9 mouse cellular contexts compared by ENCODE assay signal in the genomic region with DNA sequence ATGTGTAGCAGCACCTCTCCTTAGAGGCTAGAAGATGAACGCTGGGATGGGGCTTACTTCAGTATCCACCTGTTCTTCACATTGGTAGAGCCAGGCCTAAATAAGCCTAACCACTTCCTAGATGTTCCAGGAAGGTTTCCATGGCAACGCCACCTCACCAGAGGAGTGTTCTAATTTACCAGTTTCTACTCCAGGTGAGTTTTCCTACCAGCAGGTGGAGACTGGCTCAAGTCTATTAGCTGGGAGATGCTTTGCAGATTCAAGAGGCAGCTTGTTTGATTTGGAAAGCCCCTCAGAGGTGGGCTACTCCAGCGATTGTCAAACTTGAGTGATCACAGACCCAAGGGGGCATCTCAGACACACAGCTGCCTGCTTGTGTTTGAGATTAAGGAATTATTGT.
DNase-seq lines count a peak whose midpoint lies in the region; ATAC-seq and TF ChIP-seq lines count a peak whose summit lies in the region.
"Had no signal": no experiment of that assay in that cellular context is flagged by ENCODE, and none has a peak within 500 bp of the region (broad histone marks: within the 10 kb centered on the region; RNA-seq: fewer than 3 reads in every experiment).

No protein-coding gene starts in this region.

- H3K27ac ChIP-seq in kidney, embryonic 15.5 days: no peak overlapping the region
- H3K27ac ChIP-seq in hindbrain, postnatal 0 days: no peak overlapping the region
- no peak overlapping the region for H3K27ac ChIP-seq in lung, embryonic 16.5 days (ENCODE audit: low read length)
- H3K27ac ChIP-seq: heart, embryonic 15.5 days had no signal

- no peak overlapping the region for H3K4me3 ChIP-seq in kidney, embryonic 15.5 days (replicated peaks)
- H3K4me3 ChIP-seq in hindbrain, postnatal 0 days (ENCODE audit: low read length): no peak overlapping the region
- no peak overlapping the region for H3K4me3 ChIP-seq in lung, embryonic 16.5 days (ENCODE audit: low read length)
- H3K4me3 ChIP-seq: heart, embryonic 15.5 days had no signal

- H3K27me3 ChIP-seq in kidney, embryonic 15.5 days: no peaks in the 10 kb centered on the region
- no peaks in the 10 kb centered on the region for H3K27me3 ChIP-seq in hindbrain, postnatal 0 days (ENCODE audit: insufficient read depth, low read length)
- no peaks in the 10 kb centered on the region; the same call in 1 of the 2 replicates for H3K27me3 ChIP-seq in lung, embryonic 16.5 days (ENCODE audit: control insufficient read depth, insufficient read depth, low read depth, low read length)
- H3K27me3 ChIP-seq: heart, embryonic 15.5 days had no signal

- ATAC-seq in kidney, embryonic 15.5 days (replicated peaks; ENCODE audit: low FRiP score): no peak
- ATAC-seq in hindbrain, postnatal 0 days: peak; percentile 69
- peak; percentile 43; the same call in 1 of the 2 replicates for ATAC-seq in lung, embryonic 16.5 days (ENCODE audit: low read depth)

- H3K36me3 ChIP-seq in kidney, embryonic 15.5 days: no peaks in the 10 kb centered on the region
- no peaks in the 10 kb centered on the region for H3K36me3 ChIP-seq in hindbrain, postnatal 0 days (ENCODE audit: insufficient read depth, low read length)
- H3K36me3 ChIP-seq in lung, embryonic 16.5 days (ENCODE audit: control insufficient read depth, insufficient read depth, low read length): no peaks in the 10 kb centered on the region
- H3K36me3 ChIP-seq: heart, embryonic 15.5 days had no signal

- H3K9me3 ChIP-seq in kidney, embryonic 15.5 days (replicated peaks): no peaks in the 10 kb centered on the region
- no peaks in the 10 kb centered on the region for H3K9me3 ChIP-seq in hindbrain, postnatal 0 days (ENCODE audit: low read length)
- H3K9me3 ChIP-seq in lung, embryonic 16.5 days (ENCODE audit: control insufficient read depth, low read length): no peaks in the 10 kb centered on the region
- H3K9me3 ChIP-seq: heart, embryonic 15.5 days had no signal

- H3K4me2 ChIP-seq in kidney, embryonic 15.5 days: no peak overlapping the region
- no peak overlapping the region for H3K4me2 ChIP-seq in hindbrain, postnatal 0 days (ENCODE audit: low read depth, low read length)
- H3K4me2 ChIP-seq in lung, embryonic 16.5 days (ENCODE audit: low read depth, low read length): no peak overlapping the region
- H3K4me2 ChIP-seq: heart, embryonic 15.5 days had no signal

- 61% methylated on average over 3 of the region's 3 CpGs for WGBS in kidney, embryonic 15.5 days
- 39% methylated on average over 3 of the region's 3 CpGs for WGBS in hindbrain, postnatal 0 days
- WGBS in lung, embryonic 16.5 days: 45% methylated on average over 3 of the region's 3 CpGs

- H3K9ac ChIP-seq in kidney, embryonic 15.5 days: no peak overlapping the region
- no peak overlapping the region for H3K9ac ChIP-seq in hindbrain, postnatal 0 days (replicated peaks; ENCODE audit: low read length)
- H3K9ac ChIP-seq in lung, embryonic 16.5 days (ENCODE audit: low read length): no peak overlapping the region
- H3K9ac ChIP-seq: heart, embryonic 15.5 days had no signal

- TF ChIP-seq CTCF in hindbrain, postnatal 0 days (IDR thresholded peaks at IDR 0.05; ENCODE audit: low read depth): peak; percentile 82

- peak; percentile 9 for DNase-seq in kidney, adult 18-20 months
- peak; percentile 8 for DNase-seq in cerebellum, adult 8-10 months
- DNase-seq in hindbrain, postnatal 0 days (ENCODE audit: low spot score): peak; percentile 93
- no peak for DNase-seq in ovary, adult 18-20 months (ENCODE audit: low spot score)
- DNase-seq in spleen, adult 18-20 months: no peak
- no peak for DNase-seq in adrenal gland, postnatal 14 days

- H3K4me1 ChIP-seq in kidney, embryonic 15.5 days: no peaks in the 10 kb centered on the region
- no peaks in the 10 kb centered on the region for H3K4me1 ChIP-seq in hindbrain, postnatal 0 days (ENCODE audit: insufficient read depth, low read length)
- H3K4me1 ChIP-seq in lung, embryonic 16.5 days (replicated peaks; ENCODE audit: control insufficient read depth, insufficient read depth, low read length): no peaks in the 10 kb centered on the region
- H3K4me1 ChIP-seq: heart, embryonic 15.5 days had no signal

Comparison
In these comparisons a context has a peak if more than half of its experiments do, and no peak if none do; other contexts are left out.
1. DNase-seq: peak in kidney, adult 18-20 months (single experiment), cerebellum, adult 8-10 months (single experiment) and hindbrain, postnatal 0 days (single experiment); none in ovary, adult 18-20 months (single experiment), spleen, adult 18-20 months (0 of 2) and adrenal gland, postnatal 14 days (single experiment).